10 mouse cellular contexts compared by ENCODE assay signal in the genomic region with DNA sequence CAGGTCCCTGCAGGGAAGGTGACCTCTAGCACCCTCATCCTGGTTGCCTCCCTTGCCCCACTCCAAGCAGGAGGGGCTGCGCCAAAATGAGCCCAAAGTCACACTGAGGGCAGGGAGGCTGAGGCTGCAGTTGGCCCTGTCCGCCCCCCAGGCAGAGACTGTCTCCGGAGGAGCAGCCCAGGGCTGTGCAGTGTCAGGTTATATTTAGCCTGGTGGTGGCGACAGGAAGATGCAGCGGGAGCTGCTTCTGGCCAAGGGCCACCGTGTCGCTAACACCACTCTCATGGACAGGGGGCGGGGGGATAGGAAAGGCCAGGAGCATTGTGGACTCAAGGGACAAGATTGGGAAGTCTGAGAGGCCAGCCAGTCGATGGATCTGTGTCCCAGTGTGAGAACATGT. TPM values are rescaled to one million over a fixed set of nuclear protein-coding genes. Genes with fewer than 3 reads are reported as not detected.
A peak's percentile ranks its signal among the peaks of the same experiment; 100 is the strongest.
DNase-seq lines count a peak whose midpoint lies in the region; ATAC-seq and TF ChIP-seq lines count a peak whose summit lies in the region.
"Had no signal": no experiment of that assay in that cellular context is flagged by ENCODE, and none has a peak within 500 bp of the region (broad histone marks: within the 10 kb centered on the region; RNA-seq: fewer than 3 reads in every experiment).

No protein-coding gene starts in this region.

- 0 out of 2 replicates have a peak overlapping the region, but pooled peaks have one; percentile 24 for H3K9ac ChIP-seq in midbrain, embryonic 12.5 days (replicated peaks)
- H3K9ac ChIP-seq in midbrain, embryonic 11.5 days (ENCODE audit: low read length): no peak overlapping the region
- no peak overlapping the region for H3K9ac ChIP-seq in hindbrain, embryonic 16.5 days (ENCODE audit: low read depth, low read length)
- H3K9ac ChIP-seq in midbrain, postnatal 0 days (replicated peaks; ENCODE audit: low read length, poor library complexity, severe bottlenecking): no peak overlapping the region

- WGBS in cerebellum, adult 2 months: 10% methylated on average over 9 of the region's 9 CpGs
- WGBS in midbrain, embryonic 12.5 days: 31% methylated on average over 9 of the region's 9 CpGs
- WGBS in midbrain, embryonic 11.5 days: 41% methylated on average over 9 of the region's 9 CpGs
- WGBS in hindbrain, embryonic 16.5 days: 30% methylated on average over 9 of the region's 9 CpGs
- 32% methylated on average over 9 of the region's 9 CpGs for whole genome bisulfite sequencing in midbrain, postnatal 0 days

- DNase-seq in cerebellum, adult 2 months: peak; percentile 38 to 51
- DNase-seq in cerebellum, adult 8-10 months: no peak
- no peak for DNase-seq in midbrain, embryonic 11.5 days (ENCODE audit: low spot score, missing footprints)
- DNase-seq in midbrain, postnatal 0 days (ENCODE audit: low spot score): peak; percentile 22
- no peak for DNase-seq in urinary bladder, adult 2 months (ENCODE audit: low spot score)
- DNase-seq in B cell, adult 2 months: no peak
- DNase-seq: layer of hippocampus, postnatal 36 days had no signal

- no peak overlapping the region for H3K4me3 ChIP-seq in cerebellum, adult 2 months (replicated peaks; ENCODE audit: insufficient read depth, low read depth, low read length)
- no peak overlapping the region for H3K4me3 ChIP-seq in midbrain, embryonic 12.5 days
- H3K4me3 ChIP-seq in midbrain, embryonic 11.5 days (ENCODE audit: low read depth, low read length): no peak overlapping the region
- no peak overlapping the region for H3K4me3 ChIP-seq in hindbrain, embryonic 16.5 days (ENCODE audit: low read length)
- H3K4me3 ChIP-seq in midbrain, postnatal 0 days (ENCODE audit: low read depth, low read length): no peak overlapping the region
- H3K4me3 ChIP-seq: erythroblast, embryonic 14.5 days had no signal

- no peaks in the 10 kb centered on the region for H3K36me3 ChIP-seq in midbrain, embryonic 12.5 days
- no peaks in the 10 kb centered on the region for H3K36me3 ChIP-seq in midbrain, embryonic 11.5 days (ENCODE audit: control insufficient read depth, insufficient read depth, low read length)
- H3K36me3 ChIP-seq in hindbrain, embryonic 16.5 days (ENCODE audit: control insufficient read depth, insufficient read depth, low read length): 0 out of 2 replicates have a peak, but pooled peaks cover 3% of the 10 kb centered on the region
- peaks cover 29% of the 10 kb centered on the region for H3K36me3 ChIP-seq in midbrain, postnatal 0 days (ENCODE audit: insufficient read depth, low read length)

- peaks cover 20% of the 10 kb centered on the region for H3K4me1 ChIP-seq in cerebellum, adult 2 months (ENCODE audit: control insufficient read depth, insufficient read depth, low read length)
- peaks cover 37% of the 10 kb centered on the region for H3K4me1 ChIP-seq in midbrain, embryonic 12.5 days
- H3K4me1 ChIP-seq in midbrain, embryonic 11.5 days (ENCODE audit: control insufficient read depth, insufficient read depth, low read length): peaks cover 19% of the 10 kb centered on the region
- H3K4me1 ChIP-seq in hindbrain, embryonic 16.5 days (ENCODE audit: control insufficient read depth, insufficient read depth, low read depth, low read length): peaks cover 4% of the 10 kb centered on the region; the same call in 1 of the 2 replicates
- no peaks in the 10 kb centered on the region for H3K4me1 ChIP-seq in midbrain, postnatal 0 days (ENCODE audit: insufficient read depth, low read length)

- no peak overlapping the region for H3K4me2 ChIP-seq in midbrain, embryonic 12.5 days (replicated peaks)
- H3K4me2 ChIP-seq in midbrain, embryonic 11.5 days: no peak overlapping the region
- H3K4me2 ChIP-seq in hindbrain, embryonic 16.5 days (ENCODE audit: low read length): no peak overlapping the region
- H3K4me2 ChIP-seq in midbrain, postnatal 0 days (ENCODE audit: low read depth, low read length, poor library complexity, severe bottlenecking): no peak overlapping the region

- no peaks in the 10 kb centered on the region for H3K9me3 ChIP-seq in midbrain, embryonic 12.5 days
- no peaks in the 10 kb centered on the region for H3K9me3 ChIP-seq in midbrain, embryonic 11.5 days (ENCODE audit: control insufficient read depth, low read length)
- H3K9me3 ChIP-seq in hindbrain, embryonic 16.5 days (ENCODE audit: control insufficient read depth, low read length): no peaks in the 10 kb centered on the region
- H3K9me3 ChIP-seq in midbrain, postnatal 0 days (ENCODE audit: low read length): no peaks in the 10 kb centered on the region

- TF ChIP-seq CTCF in cerebellum, adult 2 months (IDR thresholded peaks at IDR 0.05; ENCODE audit: borderline replicate concordance, insufficient read depth, low read depth, low read length): 0 out of 2 replicates have a peak, but pooled peaks have one; percentile 16
- TF ChIP-seq CTCF in midbrain, postnatal 0 days (IDR thresholded peaks at IDR 0.05): peak; percentile 24

- H3K27me3 ChIP-seq in cerebellum, adult 2 months (ENCODE audit: control insufficient read depth, insufficient read depth, low read length): no peaks in the 10 kb centered on the region
- H3K27me3 ChIP-seq in midbrain, embryonic 12.5 days: no peaks in the 10 kb centered on the region
- H3K27me3 ChIP-seq in midbrain, embryonic 11.5 days (ENCODE audit: control insufficient read depth, insufficient read depth, low read length): no peaks in the 10 kb centered on the region
- no peaks in the 10 kb centered on the region for H3K27me3 ChIP-seq in hindbrain, embryonic 16.5 days (replicated peaks; ENCODE audit: control insufficient read depth, insufficient read depth, low read length)
- no peaks in the 10 kb centered on the region for H3K27me3 ChIP-seq in midbrain, postnatal 0 days (ENCODE audit: insufficient read depth, low read length)

- H3K27ac ChIP-seq in cerebellum, adult 2 months (ENCODE audit: insufficient read depth, low read length): no peak overlapping the region
- H3K27ac ChIP-seq in midbrain, embryonic 12.5 days (replicated peaks): peak overlapping the region; percentile 52; the same call in 1 of the 2 replicates
- no peak overlapping the region for H3K27ac ChIP-seq in midbrain, embryonic 11.5 days (ENCODE audit: low read depth, low read length)
- H3K27ac ChIP-seq in hindbrain, embryonic 16.5 days (ENCODE audit: low read depth, low read length): no peak overlapping the region
- no peak overlapping the region for H3K27ac ChIP-seq in midbrain, postnatal 0 days (ENCODE audit: low read depth, low read length)

- no peak for TF ChIP-seq POLR2A in cerebellum, adult 2 months (IDR thresholded peaks at IDR 0.05; ENCODE audit: borderline replicate concordance, insufficient read depth, low read length)

- 0 out of 2 replicates have a peak, but pooled peaks have one; percentile 7 for ATAC-seq in midbrain, embryonic 12.5 days (ENCODE audit: low FRiP score, low read depth)
- no peak for ATAC-seq in midbrain, embryonic 11.5 days (ENCODE audit: low FRiP score)
- ATAC-seq in hindbrain, embryonic 16.5 days: peak; percentile 30; the same call in 1 of the 2 replicates
- ATAC-seq in midbrain, postnatal 0 days (ENCODE audit: low FRiP score): 0 out of 2 replicates have a peak, but pooled peaks have one; percentile 15

RNA-seq across cellular contexts. Expression of a gene that starts 14.0 kb away (rescaled TPM):
- 83.3 and 85.2 TPM in 2 replicates for polyA plus RNA-seq in cerebellum, adult 2 months (2012; rRNA removed)
- 18.0 and 18.5 TPM in 2 replicates for polyA plus RNA-seq in midbrain, embryonic 12.5 days (2016; fragmentation: Nextera tagmentation; extraction: Ambion mirVana)
- 12.5 and 16.2 TPM in 2 replicates for polyA plus RNA-seq in midbrain, embryonic 11.5 days (2014; fragmentation: Nextera tagmentation; extraction: Ambion mirVana)
- polyA plus RNA-seq in hindbrain, embryonic 16.5 days (2015; fragmentation: Nextera tagmentation; extraction: Ambion mirVana): 13.0 and 14.0 TPM in 2 replicates
- total RNA-seq in midbrain, postnatal 0 days (2014; rRNA removed): 46.9 and 60.2 TPM in 2 replicates
- polyA plus RNA-seq in midbrain, postnatal 0 days (2015; fragmentation: Nextera tagmentation; extraction: Ambion mirVana): 10.1 and 11.1 TPM in 2 replicates
- 56.0 and 70.5 TPM in 2 replicates for polyA plus RNA-seq in urinary bladder, adult 2 months (2012; rRNA removed)
- polyA plus RNA-seq: erythroblast, embryonic 14.5 days had no signal

RNA-seq across cellular contexts. Expression of a gene that starts 27.2 kb away (rescaled TPM):
- 7.5 and 8.6 TPM in 2 replicates for polyA plus RNA-seq in cerebellum, adult 2 months (2012; rRNA removed)
- polyA plus RNA-seq in midbrain, embryonic 12.5 days (2016; fragmentation: Nextera tagmentation; extraction: Ambion mirVana): 7.1 and 9.2 TPM in 2 replicates
- polyA plus RNA-seq in midbrain, embryonic 11.5 days (2014; fragmentation: Nextera tagmentation; extraction: Ambion mirVana): 4.9 and 5.5 TPM in 2 replicates
- 8.6 and 11.0 TPM in 2 replicates for polyA plus RNA-seq in hindbrain, embryonic 16.5 days (2015; fragmentation: Nextera tagmentation; extraction: Ambion mirVana)
- 11.0 and 14.2 TPM in 2 replicates for total RNA-seq in midbrain, postnatal 0 days (2014; rRNA removed)
- polyA plus RNA-seq in midbrain, postnatal 0 days (2015; fragmentation: Nextera tagmentation; extraction: Ambion mirVana): 7.0 and 7.5 TPM in 2 replicates
- polyA plus RNA-seq in urinary bladder, adult 2 months (2012; rRNA removed): 7.3 and 8.3 TPM in 2 replicates

RNA-seq across cellular contexts. Expression of a gene that starts 54.6 kb away (rescaled TPM):
- polyA plus RNA-seq in cerebellum, adult 2 months (2012; rRNA removed): 4.1 and 4.4 TPM in 2 replicates
- polyA plus RNA-seq in midbrain, embryonic 12.5 days (2016; fragmentation: Nextera tagmentation; extraction: Ambion mirVana): 0.35 and 0.46 TPM in 2 replicates
- 0.40 and 0.66 TPM in 2 replicates for polyA plus RNA-seq in midbrain, embryonic 11.5 days (2014; fragmentation: Nextera tagmentation; extraction: Ambion mirVana)
- polyA plus RNA-seq in hindbrain, embryonic 16.5 days (2015; fragmentation: Nextera tagmentation; extraction: Ambion mirVana): 3.6 and 4.6 TPM in 2 replicates
- total RNA-seq in midbrain, postnatal 0 days (2014; rRNA removed): 6.7 and 7.4 TPM in 2 replicates
- polyA plus RNA-seq in midbrain, postnatal 0 days (2015; fragmentation: Nextera tagmentation; extraction: Ambion mirVana): 5.3 and 7.2 TPM in 2 replicates
- polyA plus RNA-seq in urinary bladder, adult 2 months (2012; rRNA removed): 3.1 and 5.1 TPM in 2 replicates

RNA-seq across cellular contexts. Expression of a gene that starts 56.1 kb away (rescaled TPM):
- polyA plus RNA-seq in cerebellum, adult 2 months (2012; rRNA removed): 51.8 and 53.5 TPM in 2 replicates
- polyA plus RNA-seq in midbrain, embryonic 12.5 days (2016; fragmentation: Nextera tagmentation; extraction: Ambion mirVana): 47.1 and 48.0 TPM in 2 replicates
- polyA plus RNA-seq in midbrain, embryonic 11.5 days (2014; fragmentation: Nextera tagmentation; extraction: Ambion mirVana): 32.5 and 34.1 TPM in 2 replicates
- polyA plus RNA-seq in hindbrain, embryonic 16.5 days (2015; fragmentation: Nextera tagmentation; extraction: Ambion mirVana): 52.4 and 53.7 TPM in 2 replicates
- 65.8 and 71.7 TPM in 2 replicates for total RNA-seq in midbrain, postnatal 0 days (2014; rRNA removed)
- 42.4 and 51.6 TPM in 2 replicates for polyA plus RNA-seq in midbrain, postnatal 0 days (2015; fragmentation: Nextera tagmentation; extraction: Ambion mirVana)
- 24.8 and 28.8 TPM in 2 replicates for polyA plus RNA-seq in urinary bladder, adult 2 months (2012; rRNA removed)

Comparison
In these comparisons a context has a peak if more than half of its experiments do, and no peak if none do; other contexts are left out.
1. DNase-seq: peak in cerebellum, adult 2 months (2 of 2) and midbrain, postnatal 0 days (single experiment); none in cerebellum, adult 8-10 months (single experiment), midbrain, embryonic 11.5 days (single experiment), urinary bladder, adult 2 months (single experiment) and B cell, adult 2 months (0 of 2).